Mouse (Mus musculus) myocyte (in vitro differentiated cells): Measurements from ENCODE around the gene Ceacam19.

Source experiments
- CEBPB ChIP-seq: IDR thresholded peaks from 2 replicates; pipeline ENCODE4 v1.6.1; 2011; ENCODE audit warnings: mild to moderate bottlenecking, moderate library complexity; ENCODE audit not compliant: poor library complexity, insufficient read depth, severe bottlenecking
- E2F4 ChIP-seq: IDR thresholded peaks from one replicate; pipeline ENCODE4 v1.6.1; 2011; ENCODE audit warnings: mild to moderate bottlenecking, control low read depth, moderate library complexity; ENCODE audit not compliant: insufficient read depth
- MYOD1 ChIP-seq, 3 experiments: IDR thresholded peaks; one replicate each; pipeline ENCODE4 v1.6.1; 2011; ENCODE audit warnings: control low read depth in 2 of 3, low read depth in 2 of 3, mild to moderate bottlenecking in 2 of 3, moderate library complexity in 1 of 3; ENCODE audit not compliant: insufficient read length in 2 of 3, control insufficient read depth in 1 of 3
- POLR2A ChIP-seq: IDR thresholded peaks from one replicate; pipeline ENCODE4 v1.6.1; 2011; ENCODE audit warnings: low read depth, mild to moderate bottlenecking, control low read depth, moderate library complexity; ENCODE audit not compliant: insufficient read length

DNA sequence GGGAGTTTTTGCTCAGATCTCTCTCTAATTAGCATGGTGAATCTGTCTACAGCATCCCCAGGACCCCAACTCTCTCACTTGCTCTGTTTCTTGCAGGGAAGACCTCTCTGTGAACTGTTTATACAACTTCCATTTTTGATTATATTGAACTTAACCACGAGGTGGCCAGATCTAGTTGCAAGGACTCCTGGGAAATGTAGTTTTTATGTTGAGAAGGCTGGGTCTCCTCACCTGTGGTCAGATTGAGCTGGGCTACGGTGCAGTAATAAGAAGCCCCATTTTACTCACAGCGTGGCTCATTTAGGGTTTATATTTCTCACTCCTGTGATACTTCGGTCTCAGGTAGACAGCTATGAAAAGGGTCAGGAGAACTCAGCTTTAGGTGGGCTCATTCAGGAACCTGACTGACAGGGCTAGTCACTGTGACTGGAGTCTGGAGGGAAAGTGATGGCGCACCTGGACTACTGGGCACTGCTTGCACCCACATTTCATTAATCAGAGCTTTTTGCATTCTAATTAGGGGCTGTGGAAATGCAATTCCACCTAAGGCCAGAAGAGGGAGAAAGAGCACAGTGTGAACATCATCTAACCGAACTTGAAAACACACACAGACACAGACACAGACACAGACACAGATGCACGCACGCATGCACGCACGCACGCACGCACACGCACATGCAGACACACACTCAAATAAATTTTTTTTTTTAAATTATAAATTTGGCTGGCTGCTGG lies 11.7 kb downstream of the Ceacam19 start:
- TF ChIP-seq MYOD1 (IDR thresholded peaks at IDR 0.05; ENCODE audit: control insufficient read depth in 1 of 3, insufficient read length in 2 of 3, low read depth in 2 of 3) (no peak), CEBPB (no peak), POLR2A (no peak), E2F4 (no peak)
